Mouse (Mus musculus) c-Kit-positive CD71-positive TER-119-negative erythroid progenitor cells, embryonic 14.5 days (primary cell): Measurements from ENCODE around the gene Ptpra.

ENCODE experiments used
- DNase-seq: peaks from one replicate; pipeline ENCODE4 v3.0.0-alpha.2; 2013; ENCODE audit warnings: low read depth

Ptpra gene

DNA sequence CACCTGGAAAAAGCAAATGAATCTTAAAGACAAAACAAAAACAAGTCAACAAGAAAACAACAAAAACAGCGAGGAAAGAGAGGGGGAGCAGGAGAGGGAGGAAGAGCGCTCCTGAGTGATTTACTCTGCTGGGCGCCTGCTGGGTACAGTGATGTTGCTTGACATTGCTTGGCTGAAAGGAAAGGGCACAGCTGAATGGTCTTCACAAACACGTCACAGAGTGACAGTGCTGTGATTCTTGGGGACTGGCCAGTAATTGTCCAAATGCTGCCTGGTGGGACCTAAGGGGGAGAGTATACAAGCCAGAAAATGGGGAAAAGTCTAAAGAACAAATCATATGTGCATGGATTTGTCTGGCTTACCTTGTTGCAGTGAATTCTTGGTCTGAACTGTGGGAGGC lies 152.1 kb downstream of the Ptpra start:
- no peak for DNase-seq
